Mouse (Mus musculus): ENCODE measurements around the gene Dnajb6. TPM values are rescaled to one million over a fixed set of nuclear protein-coding genes. Genes with fewer than 3 reads are reported as not detected.

Dnajb6 gene
- polyA plus RNA-seq, 1 experiment from 2014 or later = 241 TPM

DNA sequence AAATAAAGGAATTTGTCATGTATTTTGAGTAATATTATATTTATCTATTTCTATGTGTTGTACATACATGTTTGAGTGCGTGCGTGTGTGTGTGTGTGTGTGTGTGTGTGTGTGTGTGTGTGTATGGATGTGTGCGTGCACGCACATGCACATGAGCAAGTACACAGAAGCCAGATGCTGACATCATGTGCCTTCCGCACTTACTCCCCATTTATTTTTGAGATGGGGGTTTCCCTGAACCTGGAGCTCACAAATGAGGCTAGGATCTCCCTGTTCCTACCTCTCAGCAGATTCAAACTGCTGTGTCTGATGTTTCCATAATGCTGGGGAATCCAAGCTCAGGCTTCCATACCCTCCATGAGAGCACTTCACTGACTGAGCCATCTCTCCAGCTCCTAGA lies 126.9 kb downstream of the Dnajb6 start:
- Histone ChIP-seq H3K36me3 (replicated peaks) (no peaks in the 10 kb centered on the region), H3K27ac (no peak overlapping the region), H3K27me3 (no peaks in the 10 kb centered on the region), H3K4me1 (no peaks in the 10 kb centered on the region), H3K9me3 (no peaks in the 10 kb centered on the region), H3K9ac (no peak overlapping the region), H3K4me3 (replicated peaks) (no peak overlapping the region), H3K4me2 (no peak overlapping the region)
- 97% methylated on average over 5 of the region's 5 CpGs for WGBS
- no peak for ATAC-seq (ENCODE audit: low FRiP score)

- Histone ChIP-seq H3K4me3 (replicated peaks) (no peak overlapping the region), H3K36me3 (replicated peaks) (no peaks in the 10 kb centered on the region), H3K27ac (no peak overlapping the region), H3K4me2 (no peak overlapping the region), H3K9me3 (no peaks in the 10 kb centered on the region), H3K4me1 (no peaks in the 10 kb centered on the region), H3K27me3 (no peaks in the 10 kb centered on the region), H3K9ac (no peak overlapping the region)
- WGBS = 86% methylated on average over 4 of the region's 4 CpGs
- no peak for ATAC-seq (ENCODE audit: low FRiP score)
Observed at GRCm38 (mm10) chr5:29864291-29864737, 128.8 kb downstream of the Dnajb6 start.

DNA sequence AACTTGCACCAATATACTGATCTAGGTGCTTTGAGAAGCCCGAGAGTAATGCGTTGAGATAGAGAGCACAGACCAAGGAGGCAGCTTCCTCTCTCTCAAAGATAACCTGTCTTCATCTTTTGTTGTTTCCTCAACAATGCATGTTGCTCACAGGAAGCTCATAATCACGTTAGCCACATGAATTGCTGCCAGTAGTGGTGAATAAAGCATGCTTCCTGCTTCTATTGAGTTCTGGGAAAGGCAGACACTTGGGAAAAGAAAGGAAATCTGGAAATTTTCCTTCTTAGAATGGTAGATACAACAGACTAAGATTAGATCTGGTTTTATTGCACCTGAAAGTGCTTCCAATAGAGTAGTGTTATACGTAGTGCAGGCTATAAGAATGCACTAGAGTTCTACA lies 129.5 kb downstream of the Dnajb6 start:
- 53% methylated on average over 4 of the region's 4 CpGs for WGBS

More for the DNA sequence above, 129.5 kb downstream of the Dnajb6 start:
- ATAC-seq (ENCODE audit: low FRiP score) = no peak
- Histone ChIP-seq H3K27ac (no peak overlapping the region), H3K9me3 (no peaks in the 10 kb centered on the region), H3K27me3 (no peaks in the 10 kb centered on the region), H3K4me1 (no peaks in the 10 kb centered on the region), H3K9ac (no peak overlapping the region), H3K36me3 (replicated peaks) (no peaks in the 10 kb centered on the region), H3K4me2 (no peak overlapping the region), H3K4me3 (replicated peaks) (no peak overlapping the region)

Other genes with a start within 250 kb of the Dnajb6 start
- 33.7 and 46.1 TPM in 2 replicates for gene Ube3c, start 166.4 kb upstream of the Dnajb6 start, polyA plus RNA-seq (2016; fragmentation: Nextera tagmentation; extraction: Ambion mirVana)
- gene Gm5129, start 248 bp downstream of the Dnajb6 start, polyA plus RNA-seq (2016; fragmentation: Nextera tagmentation; extraction: Ambion mirVana) = not detected in 2 replicates

All from forebrain, embryonic 12.5 days (tissue).